Mouse (Mus musculus): ENCODE data around the gene Dbt. TPM values are rescaled to one million over a fixed set of nuclear protein-coding genes. Genes with fewer than 3 reads are reported as not detected.
"Not testable (repeated sequence)": the region's sequence is repeated elsewhere in the genome, so short reads cannot be mapped to it uniquely, and the experiment has no call there.

The Dbt gene
- total RNA-seq, 2 experiments from 2014 or later = 9.6 to 12.4 TPM

DNA sequence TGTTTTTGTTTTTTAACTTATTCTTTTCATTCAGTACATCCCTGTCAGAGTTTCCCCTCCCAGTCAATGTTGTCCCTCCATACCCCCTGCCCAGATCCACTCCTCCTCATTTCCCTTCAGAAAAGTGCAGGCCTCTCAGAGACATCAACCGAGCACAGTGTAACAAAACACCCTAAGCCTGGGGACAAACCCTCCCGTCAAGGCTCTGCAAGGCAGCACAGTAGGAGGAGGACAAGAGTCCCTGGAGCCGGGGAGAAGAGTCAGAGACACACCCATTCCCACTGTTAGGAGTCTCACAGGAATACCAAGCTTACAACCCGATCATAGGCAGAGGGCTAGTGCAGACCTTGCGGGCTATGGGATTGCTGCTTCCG, 24.3 kb downstream of the Dbt start:
- ATAC-seq (ENCODE audit: poor library complexity, severe bottlenecking) = no peak

DNA sequence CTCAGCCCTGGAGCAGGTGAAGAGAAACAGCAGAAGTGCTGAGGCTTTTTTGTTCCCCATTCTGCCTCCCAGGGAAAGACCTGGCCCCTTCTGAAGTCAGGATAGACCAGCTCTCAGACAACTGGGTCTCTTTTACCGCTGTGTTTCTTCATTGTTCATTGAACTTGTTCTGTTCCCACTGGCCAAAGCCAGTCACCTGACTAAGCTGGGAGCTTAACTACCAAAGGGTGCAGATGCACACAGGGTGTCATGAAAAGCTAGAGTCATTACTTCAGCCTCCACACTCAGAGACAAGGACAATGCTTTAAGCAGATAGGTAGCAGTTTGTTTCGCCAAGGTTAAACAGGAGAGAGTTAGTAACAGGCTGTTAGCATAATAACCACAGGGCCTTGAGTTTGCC, 29.2 kb downstream of the Dbt start:
- peak; percentile 58 for ATAC-seq (ENCODE audit: poor library complexity, severe bottlenecking)

DNA sequence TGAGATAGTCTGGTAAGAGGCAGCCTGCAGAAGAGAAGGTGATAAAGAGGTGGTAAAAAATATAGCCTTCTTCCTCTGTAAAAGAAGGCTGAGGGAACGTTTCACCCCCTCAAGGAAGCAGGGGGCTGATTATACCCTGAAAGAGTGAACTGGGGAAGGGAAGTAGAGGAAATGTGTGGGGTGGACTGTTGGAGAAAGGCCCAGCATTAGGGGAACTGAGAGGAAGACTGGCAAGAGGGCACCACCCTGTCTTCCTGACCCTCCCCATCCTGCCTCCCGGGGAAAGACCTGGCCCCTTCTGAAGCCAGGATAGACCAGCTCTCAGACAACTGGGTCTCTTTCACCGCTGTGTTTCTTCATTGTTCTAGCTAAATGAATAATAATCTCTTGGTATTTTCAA, 29.7 kb downstream of the Dbt start:
- peak; percentile 88 for ATAC-seq (ENCODE audit: poor library complexity, severe bottlenecking)

DNA sequence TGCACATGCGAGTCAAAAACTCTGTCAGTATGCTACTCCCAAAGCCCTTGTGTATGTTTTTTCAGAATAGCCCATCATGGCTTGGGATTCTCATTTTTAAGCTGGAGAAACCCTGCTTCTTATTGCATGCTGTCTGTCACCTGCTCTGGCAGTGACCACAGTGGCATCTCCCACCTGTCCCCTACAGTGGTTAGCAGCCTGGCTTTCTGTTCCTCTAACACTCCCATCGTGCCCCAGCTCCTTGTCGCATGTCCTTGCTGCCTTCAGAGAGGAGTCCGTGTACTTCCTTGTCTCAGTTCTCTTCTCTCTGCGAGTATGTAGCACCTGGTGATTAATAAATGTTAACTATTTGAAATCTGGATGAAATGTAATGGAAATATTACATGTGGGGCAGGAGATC, 34.6 kb downstream of the Dbt start:
- peak; percentile 51; the same call in 1 of the 2 replicates for ATAC-seq (ENCODE audit: poor library complexity, severe bottlenecking)

DNA sequence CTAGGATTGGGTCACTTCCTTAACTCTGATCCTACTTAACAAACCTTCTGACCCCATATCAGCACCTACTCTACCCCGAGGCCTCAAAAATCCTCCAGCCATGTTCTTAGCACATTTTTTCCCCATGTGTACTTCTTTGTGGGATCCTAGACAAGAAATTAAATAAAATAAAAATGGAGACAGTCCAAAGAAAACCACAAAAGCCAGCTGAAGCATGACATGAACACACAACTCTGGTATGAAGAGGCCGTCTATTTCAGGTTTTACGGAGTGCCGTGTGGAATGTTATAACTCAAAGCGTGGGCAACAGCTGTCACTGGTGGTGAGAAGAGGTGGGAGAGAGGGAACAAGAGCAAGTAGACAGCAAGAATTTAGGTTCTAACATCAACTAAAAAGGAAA, 38.5 kb downstream of the Dbt start:
- ATAC-seq (ENCODE audit: poor library complexity, severe bottlenecking) = no peak

DNA sequence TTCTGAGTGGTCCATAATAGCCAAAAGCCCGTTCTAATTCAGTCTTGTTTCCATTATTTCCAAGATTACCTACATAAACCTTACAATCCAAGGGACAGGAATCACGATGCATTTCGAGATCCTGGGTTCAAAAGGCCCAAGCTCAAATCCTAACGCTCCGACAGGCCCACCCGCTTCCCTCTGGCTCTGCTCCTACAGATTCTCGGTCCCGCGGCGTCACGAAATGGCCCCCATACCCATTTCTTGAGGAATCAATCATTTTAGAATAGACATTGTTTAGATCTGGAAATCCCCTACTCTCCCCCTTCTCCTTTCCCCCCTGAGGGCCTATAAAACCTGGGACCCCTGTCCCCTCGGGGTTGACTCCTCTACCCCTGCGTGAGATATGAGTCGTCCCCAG, 48.4 kb downstream of the Dbt start:
- ATAC-seq (ENCODE audit: poor library complexity, severe bottlenecking) = not testable (repeated sequence)

DNA sequence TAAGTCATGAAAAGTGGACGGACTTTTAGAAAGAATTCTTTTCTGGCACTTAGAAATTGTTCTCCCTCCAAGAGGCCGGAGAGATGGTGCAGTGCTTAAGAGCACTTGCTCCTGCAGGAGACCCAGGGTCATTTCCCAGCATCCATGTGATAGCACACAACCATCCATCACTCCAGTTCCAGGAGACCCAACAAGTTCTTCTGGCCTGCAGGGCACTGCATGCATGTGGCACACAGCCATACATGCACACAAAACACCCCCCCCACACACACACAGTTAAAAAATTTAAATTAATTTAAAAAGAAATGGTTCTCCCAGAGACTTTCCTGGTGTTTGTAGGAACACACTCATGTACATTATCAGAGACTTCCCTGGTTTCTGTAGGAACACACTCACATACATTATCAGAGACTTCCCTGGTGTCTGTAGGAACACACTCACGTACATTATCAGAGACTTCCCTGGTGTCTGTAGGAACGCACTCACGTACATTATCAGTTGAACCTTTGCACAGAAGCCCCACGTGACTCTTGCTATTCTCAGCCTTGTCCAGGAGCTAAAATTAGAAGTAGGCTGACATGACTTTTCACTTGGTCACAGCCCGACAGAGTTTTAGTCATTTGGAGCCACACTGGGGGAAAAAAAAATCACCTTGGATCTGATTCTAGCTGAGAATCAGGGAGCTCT, 49.7 kb downstream of the Dbt start, which contains the start of gene Lrrc39:
Gene Lrrc39, plus strand, starts transcription at position 566 of the 687 bp plus-strand sequence.
- peak; percentile 54 for ATAC-seq (ENCODE audit: poor library complexity, severe bottlenecking)

DNA sequence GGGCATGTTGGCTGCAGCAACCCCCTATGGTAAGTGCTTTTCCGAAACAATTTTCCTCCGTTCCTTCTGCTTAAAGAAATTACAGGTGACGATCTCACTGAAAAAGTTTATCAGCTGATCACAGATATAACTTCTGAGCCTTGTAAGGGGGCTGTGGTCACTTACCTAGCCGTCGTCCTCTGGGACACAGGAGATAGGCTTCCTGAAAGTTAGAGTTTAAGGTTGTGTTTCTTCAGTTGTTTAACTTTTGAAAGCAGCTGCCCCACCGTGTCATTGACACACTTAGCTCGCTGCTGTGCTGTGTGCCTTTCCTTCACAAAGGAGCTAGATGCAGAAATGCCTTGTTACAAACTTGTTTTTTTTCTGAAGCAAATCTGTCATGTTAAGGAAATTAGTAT, 50.2 kb downstream of the Dbt start:
- 0 out of 2 replicates have a peak, but pooled peaks have one; percentile 15 for ATAC-seq (ENCODE audit: poor library complexity, severe bottlenecking)

DNA sequence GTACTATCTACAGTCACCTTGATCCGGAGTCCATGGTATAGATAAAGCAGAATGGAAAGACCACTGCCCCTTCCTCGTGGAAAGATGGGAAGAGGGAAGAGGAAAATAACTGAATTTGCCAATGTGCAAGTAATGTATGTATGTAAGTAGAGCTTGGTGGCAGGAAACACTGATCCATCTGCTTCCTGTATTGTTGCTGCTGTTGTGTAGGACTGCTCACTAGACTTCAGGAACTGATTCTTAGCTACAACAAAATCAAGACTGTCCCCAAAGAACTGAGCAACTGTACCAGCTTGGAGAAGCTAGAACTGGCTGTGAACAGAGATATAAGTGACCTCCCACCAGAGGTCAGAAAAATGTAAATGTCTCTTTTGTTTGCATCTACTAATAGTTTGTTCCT, 57.8 kb downstream of the Dbt start:
- ATAC-seq (ENCODE audit: poor library complexity, severe bottlenecking) = 0 out of 2 replicates have a peak, but pooled peaks have one; percentile 30

DNA sequence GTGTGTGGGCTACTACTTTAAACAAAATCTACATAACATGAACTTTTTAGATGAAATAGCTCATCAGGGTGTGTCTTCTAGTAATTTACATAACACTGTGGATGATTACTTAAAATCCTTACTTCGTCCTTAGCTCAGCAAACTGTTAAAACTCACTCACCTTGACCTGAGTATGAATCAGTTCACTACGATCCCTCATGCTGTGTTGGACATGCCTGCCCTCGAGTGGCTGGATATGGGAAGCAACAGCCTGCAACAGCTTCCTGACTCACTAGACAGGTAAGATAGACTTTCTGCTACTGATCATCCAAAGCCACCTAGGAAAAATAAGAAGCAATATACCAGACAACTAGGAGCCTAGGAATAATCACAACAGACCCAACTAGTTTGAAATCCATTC, 64.4 kb downstream of the Dbt start:
- ATAC-seq (ENCODE audit: poor library complexity, severe bottlenecking) = no peak

DNA sequence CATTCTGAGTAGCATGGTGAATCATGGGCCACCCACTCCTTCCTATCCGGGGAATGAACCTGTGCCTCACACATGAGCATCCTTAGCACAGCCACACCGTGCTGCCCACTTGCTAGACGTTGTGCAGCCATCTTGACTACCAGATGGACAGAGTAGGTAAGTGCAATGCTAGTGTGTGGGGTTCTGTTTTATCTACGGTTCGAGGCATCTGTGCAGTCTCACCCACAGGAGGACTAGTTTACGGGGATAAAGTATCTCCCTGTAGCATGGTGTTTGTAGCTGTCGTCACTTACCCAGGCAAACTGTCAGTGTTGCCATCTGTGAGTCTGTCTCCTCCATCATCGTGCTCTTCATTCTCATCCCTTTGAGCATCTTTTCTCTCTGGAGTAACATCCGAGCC, 69.3 kb downstream of the Dbt start:
- ATAC-seq (ENCODE audit: poor library complexity, severe bottlenecking) = no peak

DNA sequence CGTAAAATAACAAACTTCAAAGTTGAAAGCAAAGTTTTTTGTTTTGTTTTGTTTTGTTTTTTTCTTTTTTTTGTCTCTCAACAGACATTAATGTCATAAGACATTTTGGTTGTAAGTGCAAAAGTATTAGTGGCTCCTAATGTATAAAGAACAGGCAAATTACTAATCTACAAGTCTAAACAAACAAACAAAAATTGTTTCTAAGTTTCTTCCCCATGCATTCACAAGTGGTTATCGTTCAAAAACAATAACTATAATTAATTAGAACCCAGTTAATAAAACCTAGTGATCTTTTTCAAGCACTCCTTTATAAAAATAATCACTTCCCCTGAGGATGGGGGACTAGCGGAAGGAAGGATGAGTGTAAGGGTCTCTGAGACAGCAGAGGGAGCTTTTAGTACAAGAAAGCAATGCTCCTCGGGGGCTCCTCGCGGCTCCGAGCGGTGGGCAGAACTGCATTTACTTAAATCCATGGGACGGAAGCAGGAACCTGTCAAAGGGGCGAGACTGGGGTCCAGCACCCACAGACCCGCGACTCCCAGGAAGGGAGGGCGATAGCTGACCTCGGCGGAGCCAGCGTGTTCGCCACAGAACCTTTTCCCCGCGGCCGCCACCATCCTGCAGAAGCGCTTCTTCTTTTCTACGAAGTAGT, 81.3 kb downstream of the Dbt start:
- ATAC-seq (ENCODE audit: poor library complexity, severe bottlenecking) = peak; percentile 56

DNA sequence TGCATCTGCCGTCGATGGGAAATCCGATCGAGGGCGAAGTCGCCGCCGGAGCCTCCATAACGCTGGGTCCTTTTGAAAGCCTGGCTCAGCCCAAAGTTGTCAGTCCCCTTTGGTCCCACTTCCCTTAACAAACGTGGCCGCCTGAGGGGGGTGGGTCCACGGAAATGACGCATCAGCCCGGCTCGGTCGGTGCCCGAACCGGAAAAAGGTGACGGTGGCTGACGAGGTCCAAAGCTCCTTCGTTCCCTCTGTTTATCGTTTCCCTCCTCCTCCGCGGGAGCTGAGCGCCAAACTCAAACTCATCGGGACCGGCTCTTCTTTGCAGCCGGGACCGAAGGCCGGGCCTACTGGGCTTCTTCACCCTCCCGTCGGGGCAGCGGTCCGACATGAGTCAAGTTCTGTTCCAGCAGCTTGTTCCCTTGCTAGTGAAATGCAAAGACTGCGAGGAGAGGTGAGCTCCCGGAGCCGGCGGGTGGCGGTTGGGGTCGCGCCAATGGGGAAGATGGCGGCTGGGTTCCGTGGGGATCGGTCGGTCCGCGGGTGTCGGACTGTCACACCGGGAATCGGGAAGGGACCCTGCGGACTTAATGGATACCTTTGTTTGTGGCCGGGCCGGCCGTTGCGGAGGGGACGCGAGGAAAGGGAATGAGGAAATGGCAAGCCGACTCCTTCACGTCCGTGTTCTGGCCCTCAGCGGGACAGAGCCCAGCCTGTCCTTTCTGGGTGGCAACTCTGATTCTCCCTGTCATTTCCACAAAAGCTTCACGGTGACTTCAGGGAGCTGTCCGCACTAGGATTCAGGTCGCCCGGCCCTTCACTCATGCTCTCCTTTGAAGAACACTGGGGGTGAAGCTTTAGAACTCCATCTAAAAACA, 82.1 kb downstream of the Dbt start, which contains the start of gene Sass6:
Gene Sass6, plus strand, starts transcription at position 255 of the 875 bp plus-strand sequence.
- peak; percentile 94 for ATAC-seq (ENCODE audit: poor library complexity, severe bottlenecking)

DNA sequence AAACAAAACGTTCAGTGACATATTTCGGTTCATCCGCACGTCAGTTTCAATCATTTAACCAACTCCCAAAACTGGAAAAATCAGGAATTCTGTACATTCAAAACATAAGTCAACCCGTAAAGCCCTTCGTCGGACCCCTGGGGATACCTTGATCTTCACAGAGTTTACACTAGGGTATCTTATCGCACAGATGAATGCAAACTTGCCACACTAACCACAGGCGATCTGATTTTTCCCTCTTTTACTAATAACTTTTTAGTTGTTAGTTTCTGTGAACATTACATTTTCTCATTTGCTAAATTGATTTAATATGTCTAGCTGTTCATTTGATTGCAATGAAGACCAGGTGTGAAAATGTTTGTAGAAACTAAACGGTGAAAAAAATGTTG, 82.7 kb downstream of the Dbt start:
- no peak for ATAC-seq (ENCODE audit: poor library complexity, severe bottlenecking)

Other genes starting within 250 kb of the Dbt start
- 21.0 and 22.1 TPM in 2 replicates for gene Cdc14a, start 89.0 kb upstream of the Dbt start, total RNA-seq (2015)
- 21.7 and 26.2 TPM in 2 replicates for gene Cdc14a, start 89.0 kb upstream of the Dbt start, total RNA-seq (2017)
- 46.7 and 70.9 TPM in 2 replicates for gene Rtca, start 4.9 kb upstream of the Dbt start, total RNA-seq (2015)
- 24.0 and 25.4 TPM in 2 replicates for gene Rtca, start 4.9 kb upstream of the Dbt start, total RNA-seq (2017)
- 0.14 TPM in 1 of 2 replicates, not detected in the other for gene Lrrc39, start 49.9 kb downstream of the Dbt start, total RNA-seq (2015)
- 0.04 and 0.40 TPM in 2 replicates for gene Lrrc39, start 49.9 kb downstream of the Dbt start, total RNA-seq (2017)
- 33.6 and 36.1 TPM in 2 replicates for gene Sass6, start 81.9 kb downstream of the Dbt start, total RNA-seq (2015)
- 44.9 and 46.2 TPM in 2 replicates for gene Sass6, start 81.9 kb downstream of the Dbt start, total RNA-seq (2017)
- 17.7 and 19.4 TPM in 2 replicates for gene Trmt13, start 101.5 kb downstream of the Dbt start, total RNA-seq (2015)
- gene Trmt13, start 101.5 kb downstream of the Dbt start, total RNA-seq (2017) = 22.1 and 27.0 TPM in 2 replicates
- gene Mfsd14a, start 149.6 kb downstream of the Dbt start, total RNA-seq (2015) = 82.7 and 88.5 TPM in 2 replicates
- gene Mfsd14a, start 149.6 kb downstream of the Dbt start, total RNA-seq (2017) = 91.5 and 95.8 TPM in 2 replicates
- not detected in 2 replicates for gene Gm43191, start 168.2 kb downstream of the Dbt start, total RNA-seq (2015)
- gene Gm43191, start 168.2 kb downstream of the Dbt start, total RNA-seq (2017) = not detected in 2 replicates
- gene Slc35a3, start 199.8 kb downstream of the Dbt start, total RNA-seq (2015) = 39.9 and 45.5 TPM in 2 replicates
- 55.4 and 56.0 TPM in 2 replicates for gene Slc35a3, start 199.8 kb downstream of the Dbt start, total RNA-seq (2017)